Mouse (Mus musculus): ENCODE data around the gene Gdpd5. TPM values are rescaled to one million over a fixed set of nuclear protein-coding genes. Genes with fewer than 3 reads are reported as not detected.

Gene Gdpd5
- polyA plus RNA-seq, 1 experiment from 2014 or later, result 17.1 TPM

DNA sequence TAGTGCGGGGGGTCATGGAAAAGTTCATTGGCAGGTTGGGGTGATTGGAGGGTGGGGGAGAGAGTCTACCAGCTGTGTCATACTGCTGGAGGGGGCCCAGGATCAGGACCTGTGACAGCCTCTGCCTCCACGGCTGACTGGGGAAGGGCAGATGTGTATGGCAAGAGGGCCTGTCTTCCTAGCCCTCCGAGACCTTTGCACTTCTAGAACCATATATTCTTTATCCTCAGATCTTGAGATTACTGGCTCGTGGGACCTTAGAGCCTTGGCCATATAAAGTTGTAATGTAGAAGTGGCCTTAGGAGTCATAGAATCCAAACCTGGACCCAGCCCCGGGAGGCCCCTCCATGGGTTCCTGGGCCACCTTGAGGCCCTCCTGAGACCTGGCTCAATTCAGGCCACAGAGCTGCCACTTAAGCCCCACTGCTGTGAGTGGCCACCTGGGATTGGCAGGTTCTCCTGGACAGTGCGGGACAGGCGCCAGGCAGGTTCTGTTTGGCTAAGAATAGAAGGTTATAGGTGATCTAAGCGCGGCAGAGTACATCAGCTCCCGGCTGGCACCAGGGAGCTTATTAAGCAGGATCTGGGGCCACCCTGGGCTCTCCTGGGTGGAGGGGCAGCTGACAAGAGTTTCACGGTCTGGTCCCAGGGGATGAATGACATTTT lies 15.9 kb downstream of the Gdpd5 start:
- no peaks in the 10 kb centered on the region for H3K27me3 ChIP-seq (replicated peaks; ENCODE audit: control insufficient read depth, insufficient read depth, low read length)
- no peak overlapping the region for H3K4me3 ChIP-seq (ENCODE audit: low read length)
- peak overlapping the region; percentile 74 for H3K27ac ChIP-seq (ENCODE audit: low read length)
- H3K4me1 ChIP-seq (ENCODE audit: control insufficient read depth, insufficient read depth, low read length), result peaks cover 30% of the 10 kb centered on the region
- WGBS, result 60% methylated on average over 11 of the region's 11 CpGs
- H3K36me3 ChIP-seq (ENCODE audit: control insufficient read depth, insufficient read depth, low read length), result no peaks in the 10 kb centered on the region
- H3K9me3 ChIP-seq (ENCODE audit: control insufficient read depth, low read length), result no peaks in the 10 kb centered on the region
- peak overlapping the region; percentile 6; the same call in 1 of the 2 replicates for H3K4me2 ChIP-seq (ENCODE audit: low read depth, low read length)
- H3K9ac ChIP-seq (ENCODE audit: low read depth, low read length), result no peak overlapping the region
- peak; percentile 75 for ATAC-seq

GRCm38 (mm10) chr7:99401373-99401772 lies 20.2 kb downstream of the Gdpd5 start:
- no peak for ATAC-seq
- Histone ChIP-seq H3K9ac (ENCODE audit: low read depth, low read length) (no peak overlapping the region), H3K27ac (ENCODE audit: low read length) (peak overlapping the region; percentile 23; the same call in 1 of the 2 replicates), H3K4me2 (ENCODE audit: low read depth, low read length) (no peak overlapping the region), H3K36me3 (ENCODE audit: control insufficient read depth, insufficient read depth, low read length) (peaks cover 4% of the 10 kb centered on the region; the same call in 1 of the 2 replicates), H3K9me3 (ENCODE audit: control insufficient read depth, low read length) (no peaks in the 10 kb centered on the region), H3K4me3 (ENCODE audit: low read length) (no peak overlapping the region), H3K4me1 (ENCODE audit: control insufficient read depth, insufficient read depth, low read length) (peaks cover 41% of the 10 kb centered on the region), H3K27me3 (replicated peaks; ENCODE audit: control insufficient read depth, insufficient read depth, low read length) (no peaks in the 10 kb centered on the region)
- 54% methylated on average over 8 of the region's 8 CpGs for WGBS

GRCm38 (mm10) chr7:99402477-99402876 lies 21.3 kb downstream of the Gdpd5 start:
- Histone ChIP-seq H3K4me3 (ENCODE audit: low read length) (no peak overlapping the region), H3K4me1 (ENCODE audit: control insufficient read depth, insufficient read depth, low read length) (peaks cover 32% of the 10 kb centered on the region)

GRCm38 (mm10) chr7:99403254-99403653 lies 22.0 kb downstream of the Gdpd5 start:
- 75% methylated on average over 7 of the region's 7 CpGs for WGBS
- H3K4me1 ChIP-seq (ENCODE audit: control insufficient read depth, insufficient read depth, low read length), result peaks cover 34% of the 10 kb centered on the region
- H3K36me3 ChIP-seq (ENCODE audit: control insufficient read depth, insufficient read depth, low read length), result peaks cover 4% of the 10 kb centered on the region; the same call in 1 of the 2 replicates
- H3K27me3 ChIP-seq (replicated peaks; ENCODE audit: control insufficient read depth, insufficient read depth, low read length), result no peaks in the 10 kb centered on the region
- no peak overlapping the region for H3K4me2 ChIP-seq (ENCODE audit: low read depth, low read length)
- peak overlapping the region; percentile 26; the same call in 1 of the 2 replicates for H3K9ac ChIP-seq (ENCODE audit: low read depth, low read length)
- H3K9me3 ChIP-seq (ENCODE audit: control insufficient read depth, low read length), result no peaks in the 10 kb centered on the region
- peak overlapping the region; percentile 27; the same call in 1 of the 2 replicates for H3K27ac ChIP-seq (ENCODE audit: low read length)
- no peak overlapping the region for H3K4me3 ChIP-seq (ENCODE audit: low read length)
- ATAC-seq, result no peak

More at GRCm38 (mm10) chr7:99402477-99402876, 21.3 kb downstream of the Gdpd5 start:
- Histone ChIP-seq H3K27me3 (replicated peaks; ENCODE audit: control insufficient read depth, insufficient read depth, low read length) (no peaks in the 10 kb centered on the region), H3K9ac (ENCODE audit: low read depth, low read length) (peak overlapping the region; percentile 35; the same call in 1 of the 2 replicates), H3K36me3 (ENCODE audit: control insufficient read depth, insufficient read depth, low read length) (peaks cover 4% of the 10 kb centered on the region; the same call in 1 of the 2 replicates), H3K4me2 (ENCODE audit: low read depth, low read length) (no peak overlapping the region), H3K27ac (ENCODE audit: low read length) (peak overlapping the region; percentile 27; the same call in 1 of the 2 replicates), H3K9me3 (ENCODE audit: control insufficient read depth, low read length) (no peaks in the 10 kb centered on the region)
- peak; percentile 55; the same call in 1 of the 2 replicates for ATAC-seq
- WGBS, result 64% methylated on average over 6 of the region's 6 CpGs

- Histone ChIP-seq H3K9me3 (ENCODE audit: control insufficient read depth, low read length) (no peaks in the 10 kb centered on the region), H3K27me3 (replicated peaks; ENCODE audit: control insufficient read depth, insufficient read depth, low read length) (no peaks in the 10 kb centered on the region), H3K9ac (ENCODE audit: low read depth, low read length) (no peak overlapping the region), H3K4me1 (ENCODE audit: control insufficient read depth, insufficient read depth, low read length) (peaks cover 34% of the 10 kb centered on the region), H3K27ac (ENCODE audit: low read length) (no peak overlapping the region), H3K4me3 (ENCODE audit: low read length) (no peak overlapping the region), H3K36me3 (ENCODE audit: control insufficient read depth, insufficient read depth, low read length) (peaks cover 4% of the 10 kb centered on the region; the same call in 1 of the 2 replicates), H3K4me2 (ENCODE audit: low read depth, low read length) (no peak overlapping the region)
- WGBS, result 76% methylated on average over 12 of the region's 12 CpGs
- ATAC-seq, result no peak
Measured at GRCm38 (mm10) chr7:99404031-99404735, 23.0 kb downstream of the Gdpd5 start.

DNA sequence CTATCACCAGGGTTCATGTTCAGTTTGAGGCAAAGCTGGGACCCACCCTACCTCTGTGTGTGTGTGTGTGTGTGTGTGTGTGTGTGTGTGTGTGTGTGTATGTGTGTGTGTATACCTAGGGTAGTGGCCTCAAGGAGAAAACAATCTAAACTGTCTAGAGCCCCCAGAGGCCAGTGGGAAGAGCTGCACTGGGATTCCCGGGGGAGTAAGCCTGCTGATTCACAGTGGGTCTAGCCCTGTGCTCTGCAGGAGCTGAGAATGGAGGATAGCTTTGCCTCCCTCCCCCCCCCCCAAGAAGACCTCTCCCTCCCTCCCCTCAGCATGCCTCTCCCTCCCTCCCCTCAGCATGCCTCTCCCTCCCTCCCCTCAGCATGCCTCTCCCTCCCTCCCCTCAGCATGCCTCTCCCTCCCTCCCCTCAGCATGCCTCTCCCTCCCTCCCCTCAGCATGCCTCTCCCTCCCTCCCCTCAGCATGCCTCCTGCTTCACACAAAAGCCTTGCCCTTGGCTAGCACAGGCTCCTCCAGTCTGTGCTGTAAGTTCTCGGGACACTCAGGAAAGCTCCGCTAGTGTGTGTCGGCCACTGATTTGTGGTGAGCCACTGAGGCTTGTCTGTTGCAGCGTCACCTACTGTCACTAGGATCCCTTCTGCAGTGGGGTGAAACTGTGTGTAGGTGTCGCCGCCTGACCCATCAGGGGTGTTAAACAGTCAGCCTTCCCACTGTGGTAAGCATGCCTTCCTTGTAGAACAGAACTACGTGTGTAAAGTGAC lies 24.4 kb downstream of the Gdpd5 start:
- Histone ChIP-seq H3K27me3 (replicated peaks; ENCODE audit: control insufficient read depth, insufficient read depth, low read length) (no peaks in the 10 kb centered on the region), H3K4me1 (ENCODE audit: control insufficient read depth, insufficient read depth, low read length) (peaks cover 44% of the 10 kb centered on the region), H3K9ac (ENCODE audit: low read depth, low read length) (no peak overlapping the region), H3K9me3 (ENCODE audit: control insufficient read depth, low read length) (no peaks in the 10 kb centered on the region), H3K4me3 (ENCODE audit: low read length) (no peak overlapping the region), H3K36me3 (ENCODE audit: control insufficient read depth, insufficient read depth, low read length) (peaks cover 4% of the 10 kb centered on the region; the same call in 1 of the 2 replicates), H3K27ac (ENCODE audit: low read length) (no peak overlapping the region), H3K4me2 (ENCODE audit: low read depth, low read length) (no peak overlapping the region)
- 52% methylated on average over 8 of the region's 8 CpGs for WGBS
- ATAC-seq, result no peak

GRCm38 (mm10) chr7:99407598-99407997 lies 26.4 kb downstream of the Gdpd5 start:
- ATAC-seq, result no peak
- Histone ChIP-seq H3K27me3 (replicated peaks; ENCODE audit: control insufficient read depth, insufficient read depth, low read length) (no peaks in the 10 kb centered on the region), H3K4me1 (ENCODE audit: control insufficient read depth, insufficient read depth, low read length) (peaks cover 33% of the 10 kb centered on the region), H3K9ac (ENCODE audit: low read depth, low read length) (no peak overlapping the region), H3K36me3 (ENCODE audit: control insufficient read depth, insufficient read depth, low read length) (peaks cover 4% of the 10 kb centered on the region; the same call in 1 of the 2 replicates), H3K4me2 (ENCODE audit: low read depth, low read length) (no peak overlapping the region), H3K9me3 (ENCODE audit: control insufficient read depth, low read length) (no peaks in the 10 kb centered on the region), H3K4me3 (ENCODE audit: low read length) (no peak overlapping the region), H3K27ac (ENCODE audit: low read length) (peak overlapping the region; percentile 13; the same call in 1 of the 2 replicates)
- WGBS, result 74% methylated on average over 2 of the region's 2 CpGs

- Histone ChIP-seq H3K27ac (ENCODE audit: low read length) (peak overlapping the region; percentile 72), H3K4me3 (ENCODE audit: low read length) (no peak overlapping the region), H3K9ac (ENCODE audit: low read depth, low read length) (peak overlapping the region; percentile 14), H3K4me1 (ENCODE audit: control insufficient read depth, insufficient read depth, low read length) (peaks cover 24% of the 10 kb centered on the region), H3K27me3 (replicated peaks; ENCODE audit: control insufficient read depth, insufficient read depth, low read length) (no peaks in the 10 kb centered on the region), H3K9me3 (ENCODE audit: control insufficient read depth, low read length) (no peaks in the 10 kb centered on the region), H3K4me2 (ENCODE audit: low read depth, low read length) (no peak overlapping the region), H3K36me3 (ENCODE audit: control insufficient read depth, insufficient read depth, low read length) (peaks cover 4% of the 10 kb centered on the region; the same call in 1 of the 2 replicates)
- WGBS, result 55% methylated on average over 8 of the region's 8 CpGs
- ATAC-seq, result peak; percentile 56
Measured at GRCm38 (mm10) chr7:99409441-99410222, 28.4 kb downstream of the Gdpd5 start.
